Mouse (Mus musculus) macrophage (primary cell): Measurements from ENCODE around the gene Emx2. TPM values are rescaled to one million over a fixed set of nuclear protein-coding genes. Genes with fewer than 3 reads are reported as not detected.

Experiments
- polyA plus RNA-seq: library from polyadenylated mRNA; stranded (reverse); fragments of 250-400 nt; gene quantifications from 3 replicates; pipeline ENCODE4 v1.2.4, GENCODE M21; 2018; ENCODE audit warnings: inconsistent platforms

The Emx2 gene
- polyA plus RNA-seq, 1 experiment from 2014 or later: not detected

Other genes with a start within 250 kb of the Emx2 start
- gene Kcnk18, start 239.2 kb upstream of the Emx2 start, polyA plus RNA-seq: not detected in 3 replicates
- 0.09 TPM in 1 of 3 replicates, not detected in the others for gene Slc18a2, start 197.5 kb upstream of the Emx2 start, polyA plus RNA-seq
- gene Rps12-ps3, start 136.1 kb upstream of the Emx2 start, polyA plus RNA-seq: 11.3 to 140 TPM (median 136 TPM) in 3 replicates
- gene Pdzd8, start 112.6 kb upstream of the Emx2 start, polyA plus RNA-seq: 14.8 to 16.5 TPM (median 16.4 TPM) in 3 replicates